Mouse (Mus musculus) liver, postnatal 0 days (tissue): ENCODE measurements at regions not wholly inside any gene's neighbourhood (a gene's known extent, or its start where the extent isn't known, plus 50 kb on each side); places are given as distances from the start of the nearest gene placed in this dataset.
A peak's percentile ranks its signal among the peaks of the same experiment; 100 is the strongest.

ENCODE experiments used
- CTCF ChIP-seq: sonication (generic); IDR thresholded peaks from 2 replicates; pipeline ENCODE4 v1.5.1; 2016; ENCODE audit warnings: antibody characterized with exemption, low read depth
- EP300 ChIP-seq: IDR thresholded peaks from 2 replicates; pipeline ENCODE4 v1.6.1; 2016; ENCODE audit warnings: antibody characterized with exemption, low read depth, mild to moderate bottlenecking

- TF ChIP-seq CTCF, result peak; percentile 62
- TF ChIP-seq EP300, result peak; percentile 74
Measured at GRCm38 (mm10) chr3:66563329-66563728, 266.7 kb upstream of the Veph1 start.
